Mouse (Mus musculus) testis, adult 2 months (tissue): ENCODE results near the gene Elk3.

ENCODE experiments used
- CTCF ChIP-seq: fragments of 200-500 bp; IDR thresholded peaks from 2 replicates; pipeline ENCODE4 v1.5.1; 2012; ENCODE audit warnings: low read depth, mild to moderate bottlenecking, inconsistent platforms, low read length, moderate library complexity; ENCODE audit not compliant: control insufficient read depth, insufficient read depth, insufficient replicate concordance
- POLR2A ChIP-seq: fragments of 200-500 bp; IDR thresholded peaks from 2 replicates; pipeline ENCODE4 v1.6.1; 2012; ENCODE audit warnings: low read depth, mild to moderate bottlenecking, inconsistent platforms, low read length, moderate library complexity; ENCODE audit not compliant: control insufficient read depth

DNA sequence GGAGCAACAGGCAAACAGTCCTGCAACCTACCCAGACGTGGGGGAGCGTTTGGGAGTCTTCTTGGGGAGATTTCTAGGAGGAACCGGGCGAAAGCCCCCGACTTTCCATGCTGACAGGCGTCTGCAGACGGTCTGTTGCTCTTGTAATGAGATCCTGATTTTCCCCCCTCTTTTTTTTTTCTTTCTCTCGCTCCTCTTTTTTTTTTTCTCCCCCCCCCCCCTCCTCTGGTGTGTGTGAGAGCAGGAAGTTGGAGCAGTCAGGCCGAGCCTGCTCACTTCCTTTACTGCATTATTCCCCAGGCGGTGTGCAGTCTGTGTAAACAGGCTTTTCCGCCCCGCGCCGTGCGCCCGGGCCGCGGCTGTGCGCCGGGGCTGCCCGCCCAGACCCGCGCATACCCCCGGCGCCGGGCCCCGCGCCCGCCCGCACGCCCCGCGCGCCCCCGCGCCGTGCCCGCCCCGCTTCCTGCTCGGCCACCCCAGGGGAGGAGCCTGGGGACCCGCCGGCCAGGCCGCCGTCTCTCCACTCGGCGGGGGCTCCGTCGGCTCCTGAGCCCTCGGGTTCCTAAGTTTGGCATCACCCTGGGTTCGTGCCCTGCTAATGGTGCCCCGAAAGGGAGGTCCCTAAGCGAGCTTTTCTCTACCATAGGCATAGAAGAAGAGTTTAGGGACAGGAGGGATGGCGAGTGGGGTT is at the start of gene Elk3:
- TF ChIP-seq CTCF (no peak), POLR2A (no peak)
